Mouse (Mus musculus) neural tube, embryonic 10.5 days (tissue): ENCODE measurements around the gene Kif14.
A peak's percentile ranks its signal among the peaks of the same experiment; 100 is the strongest.
"Not testable (repeated sequence)": the region's sequence is repeated elsewhere in the genome, so short reads cannot be mapped to it uniquely, and the experiment has no call there.

Experiments
- DNase-seq: peaks from one replicate; pipeline ENCODE4 v3.0.0-alpha.2; 2017; ENCODE audit warnings: low spot score; ENCODE audit errors: extremely low spot score

Gene Kif14

GRCm38 (mm10) chr1:136554686-136555085, 88.5 kb downstream of the Kif14 start:
- DNase-seq = no peak

GRCm38 (mm10) chr1:136555892-136556291, 89.7 kb downstream of the Kif14 start:
- no peak for DNase-seq

GRCm38 (mm10) chr1:136556643-136557042, 90.5 kb downstream of the Kif14 start:
- DNase-seq = not testable (repeated sequence)

GRCm38 (mm10) chr1:136557436-136557835, 91.3 kb downstream of the Kif14 start:
- no peak for DNase-seq

- no peak for DNase-seq
Measured at GRCm38 (mm10) chr1:136558762-136559161, 92.6 kb downstream of the Kif14 start.

- DNase-seq = no peak
Measured at GRCm38 (mm10) chr1:136559284-136559683, 93.1 kb downstream of the Kif14 start.

GRCm38 (mm10) chr1:136559774-136560173, 93.6 kb downstream of the Kif14 start:
- DNase-seq = no peak

GRCm38 (mm10) chr1:136561823-136562222, 95.7 kb downstream of the Kif14 start:
- DNase-seq = peak; percentile 12

GRCm38 (mm10) chr1:136563149-136563548, 97.0 kb downstream of the Kif14 start:
- DNase-seq = no peak

- peak; percentile 10 for DNase-seq
Measured at GRCm38 (mm10) chr1:136564963-136565362, 98.8 kb downstream of the Kif14 start.

- DNase-seq = no peak
Measured at GRCm38 (mm10) chr1:136566386-136566785, 100.2 kb downstream of the Kif14 start.

GRCm38 (mm10) chr1:136567641-136568040, 101.5 kb downstream of the Kif14 start:
- DNase-seq = no peak

GRCm38 (mm10) chr1:136568738-136569194, 102.6 kb downstream of the Kif14 start:
- DNase-seq = no peak

- DNase-seq = no peak
Measured at GRCm38 (mm10) chr1:136569206-136569605, 103.1 kb downstream of the Kif14 start.

GRCm38 (mm10) chr1:136569626-136570297, 103.6 kb downstream of the Kif14 start:
- no peak for DNase-seq

GRCm38 (mm10) chr1:136570298-136570653, 104.1 kb downstream of the Kif14 start:
- peak; percentile 42 for DNase-seq

- no peak for DNase-seq
Measured at GRCm38 (mm10) chr1:136570976-136571375, 104.8 kb downstream of the Kif14 start.

- DNase-seq = no peak
Measured at GRCm38 (mm10) chr1:136571530-136571929, 105.4 kb downstream of the Kif14 start.

GRCm38 (mm10) chr1:136577890-136578663, 111.9 kb downstream of the Kif14 start:
- no peak for DNase-seq

- DNase-seq = no peak
Measured at GRCm38 (mm10) chr1:136579360-136579759, 113.2 kb downstream of the Kif14 start.

GRCm38 (mm10) chr1:136580266-136580665, 114.1 kb downstream of the Kif14 start:
- no peak for DNase-seq
